Mouse (Mus musculus) bone marrow macrophage, adult 2 months (primary cell): ENCODE data around the gene Rad9b.

Experiments used
- CTCF ChIP-seq: IDR thresholded peaks from 2 replicates; pipeline ENCODE4 v1.5.1; 2012; ENCODE audit warnings: low read depth, mild to moderate bottlenecking, low read length, moderate library complexity
- POLR2A ChIP-seq: IDR thresholded peaks from 2 replicates; pipeline ENCODE4 v1.6.1; 2012; ENCODE audit warnings: mild to moderate bottlenecking, low read depth, low read length, borderline replicate concordance

DNA sequence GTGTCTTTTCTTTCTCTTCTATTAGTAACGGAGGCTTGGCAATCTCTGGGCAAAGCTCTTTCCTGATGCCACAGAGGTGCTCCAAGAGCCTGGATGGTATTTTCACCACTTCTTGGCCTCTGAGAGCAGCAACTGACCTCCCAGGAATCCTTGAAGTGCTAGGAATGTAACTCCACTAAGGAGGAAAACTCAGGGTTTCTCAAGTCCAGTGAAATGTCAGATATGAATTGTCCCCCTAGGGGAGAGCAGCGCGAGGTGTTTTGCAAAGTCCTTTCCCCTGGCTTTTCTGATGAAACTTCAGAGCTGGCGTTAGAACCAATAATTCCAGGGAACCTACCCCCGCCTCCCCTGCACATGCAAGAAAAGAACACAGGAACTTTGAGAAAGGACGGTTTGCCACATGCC lies 73.6 kb downstream of the Rad9b start:
- TF ChIP-seq CTCF (no peak), POLR2A (no peak)
